Mouse (Mus musculus) forebrain, embryonic 11.5 days (tissue): ENCODE data around the gene Aox1. TPM values are rescaled to one million over a fixed set of nuclear protein-coding genes. Genes with fewer than 3 reads are reported as not detected.

Experiments
- ATAC-seq: fragments of 200-750 bp; cut with Nextera tagmentation; replicated peaks from 2 replicates; pipeline ENCODE4 v1.8.0; 2017; ENCODE audit warnings: moderate TSS enrichment; ENCODE audit not compliant: low FRiP score
- DNase-seq: peaks from one replicate; pipeline ENCODE4 v3.0.0-alpha.2; 2017; ENCODE audit warnings: low spot score
- H3K27ac ChIP-seq: fragments of 300-500 bp; sonication (generic); 2 replicates; pipeline ENCODE4 v1.5.1; 2014; ENCODE audit warnings: low read depth, low read length
- H3K27me3 ChIP-seq: fragments of 300-500 bp; sonication (generic); 2 replicates; pipeline ENCODE4 v1.6.1; 2014; ENCODE audit warnings: mild to moderate bottlenecking, low read length, mixed read lengths; ENCODE audit not compliant: control insufficient read depth, insufficient read depth
- H3K36me3 ChIP-seq: fragments of 300-500 bp; sonication (generic); 2 replicates; pipeline ENCODE4 v1.6.1; 2014; ENCODE audit warnings: mild to moderate bottlenecking, low read length, moderate library complexity, mixed read lengths; ENCODE audit not compliant: control insufficient read depth, insufficient read depth
- H3K4me1 ChIP-seq: fragments of 300-500 bp; sonication (generic); replicated peaks from 2 replicates; pipeline ENCODE4 v1.6.1; 2014; ENCODE audit warnings: low read length, mixed read lengths; ENCODE audit not compliant: control insufficient read depth, insufficient read depth
- H3K4me2 ChIP-seq: fragments of 300-500 bp; sonication (generic); 2 replicates; pipeline ENCODE4 v1.6.1; 2014; ENCODE audit warnings: low read depth, mild to moderate bottlenecking, low read length, moderate library complexity, mixed read lengths; ENCODE audit not compliant: severe bottlenecking
- H3K4me3 ChIP-seq: fragments of 300-500 bp; sonication (generic); 2 replicates; pipeline ENCODE4 v1.5.1; 2014; ENCODE audit warnings: low read depth, low read length
- H3K9ac ChIP-seq: fragments of 300-500 bp; sonication (generic); 2 replicates; pipeline ENCODE4 v1.6.1; 2014; ENCODE audit warnings: low read length
- H3K9me3 ChIP-seq: fragments of 300-500 bp; sonication (generic); 2 replicates; pipeline ENCODE4 v1.6.1; 2016; ENCODE audit warnings: low read length, mixed read lengths; ENCODE audit not compliant: control insufficient read depth
- WGBS: fragments of 180-500 bp; shearing (Covaris S2); extraction: QIAGEN DNeasy Blood & Tissue Kit; methylation state at CpG from one replicate; pipeline ENCODE4 v1.1.7; 2014; 5-methylcytosine and 5-hydroxymethylcytosine counted together
- polyA plus RNA-seq: library from polyadenylated mRNA; unstranded; fragments of >200 nt; fragmentation: Nextera tagmentation; extraction: Ambion mirVana; gene quantifications from 2 replicates; pipeline ENCODE4 v1.2.1, GENCODE M21; 2014

The Aox1 gene
- polyA plus RNA-seq, 1 experiment from 2014 or later: 0.16 TPM

- ATAC-seq: no peak
- 91% methylated on average over 11 of the region's 11 CpGs for WGBS
- no peak overlapping the region for H3K27ac ChIP-seq
Measured at GRCm38 (mm10) chr1:58055598-58055997, 25.9 kb downstream of the Aox1 start.

GRCm38 (mm10) chr1:58056074-58056807 lies 26.5 kb downstream of the Aox1 start:
- 85% methylated on average over 13 of the region's 13 CpGs for WGBS
- ATAC-seq (no peak), DNase-seq (no peak)
- H3K4me3 ChIP-seq: no peak overlapping the region
- H3K9me3 ChIP-seq: no peaks in the 10 kb centered on the region
- 0 out of 2 replicates have a peak, but pooled peaks cover 1% of the 10 kb centered on the region for H3K4me1 ChIP-seq
- H3K9ac ChIP-seq: no peak overlapping the region
- no peaks in the 10 kb centered on the region for H3K27me3 ChIP-seq
- H3K27ac ChIP-seq: no peak overlapping the region
- H3K36me3 ChIP-seq: no peaks in the 10 kb centered on the region
- H3K4me2 ChIP-seq: no peak overlapping the region

More at GRCm38 (mm10) chr1:58055598-58055997, 25.9 kb downstream of the Aox1 start:
- H3K4me3 ChIP-seq: no peak overlapping the region
- no peaks in the 10 kb centered on the region for H3K36me3 ChIP-seq
- no peak overlapping the region for H3K4me2 ChIP-seq
- no peak overlapping the region for H3K9ac ChIP-seq
- no peak for DNase-seq
- 0 out of 2 replicates have a peak, but pooled peaks cover 1% of the 10 kb centered on the region for H3K4me1 ChIP-seq
- H3K27me3 ChIP-seq: no peaks in the 10 kb centered on the region
- no peaks in the 10 kb centered on the region for H3K9me3 ChIP-seq

GRCm38 (mm10) chr1:58056939-58057338 lies 27.2 kb downstream of the Aox1 start:
- H3K27ac ChIP-seq: no peak overlapping the region
- H3K4me2 ChIP-seq: no peak overlapping the region
- H3K36me3 ChIP-seq: no peaks in the 10 kb centered on the region
- WGBS: 89% methylated on average over 11 of the region's 11 CpGs
- H3K9me3 ChIP-seq: no peaks in the 10 kb centered on the region
- H3K9ac ChIP-seq: no peak overlapping the region
- H3K4me1 ChIP-seq: 0 out of 2 replicates have a peak, but pooled peaks cover 1% of the 10 kb centered on the region
- DNase-seq (no peak), ATAC-seq (no peak)
- no peaks in the 10 kb centered on the region for H3K27me3 ChIP-seq
- H3K4me3 ChIP-seq: no peak overlapping the region

GRCm38 (mm10) chr1:58058846-58059245 lies 29.1 kb downstream of the Aox1 start:
- Histone ChIP-seq H3K9me3 (no peaks in the 10 kb centered on the region), H3K4me3 (no peak overlapping the region), H3K36me3 (no peaks in the 10 kb centered on the region), H3K27me3 (no peaks in the 10 kb centered on the region), H3K4me2 (no peak overlapping the region), H3K9ac (no peak overlapping the region), H3K27ac (no peak overlapping the region), H3K4me1 (0 out of 2 replicates have a peak, but pooled peaks cover 1% of the 10 kb centered on the region)
- no peak for ATAC-seq
- 96% methylated on average over 4 of the region's 4 CpGs for WGBS
- DNase-seq: no peak

- H3K4me2 ChIP-seq: no peak overlapping the region
- H3K9ac ChIP-seq: no peak overlapping the region
- ATAC-seq (no peak), DNase-seq (no peak)
- WGBS: 91% methylated on average over 7 of the region's 7 CpGs
- H3K27me3 ChIP-seq: no peaks in the 10 kb centered on the region
- H3K27ac ChIP-seq: no peak overlapping the region
- no peaks in the 10 kb centered on the region for H3K9me3 ChIP-seq
- H3K4me3 ChIP-seq: no peak overlapping the region
- no peaks in the 10 kb centered on the region for H3K4me1 ChIP-seq
- no peaks in the 10 kb centered on the region for H3K36me3 ChIP-seq
Measured at GRCm38 (mm10) chr1:58062131-58062530, 32.4 kb downstream of the Aox1 start.

- ATAC-seq: no peak
- Histone ChIP-seq H3K4me1 (no peaks in the 10 kb centered on the region), H3K27ac (no peak overlapping the region), H3K4me2 (no peak overlapping the region), H3K9ac (no peak overlapping the region), H3K9me3 (no peaks in the 10 kb centered on the region), H3K36me3 (no peaks in the 10 kb centered on the region), H3K4me3 (no peak overlapping the region), H3K27me3 (no peaks in the 10 kb centered on the region)
- WGBS: 90% methylated on average over 5 of the region's 5 CpGs
- DNase-seq: no peak
Measured at GRCm38 (mm10) chr1:58065151-58065550, 35.4 kb downstream of the Aox1 start.

- WGBS: 76% methylated on average over 3 of the region's 3 CpGs
- Histone ChIP-seq H3K36me3 (no peaks in the 10 kb centered on the region), H3K9me3 (no peaks in the 10 kb centered on the region), H3K9ac (no peak overlapping the region), H3K4me3 (no peak overlapping the region), H3K4me1 (no peaks in the 10 kb centered on the region), H3K4me2 (no peak overlapping the region), H3K27me3 (no peaks in the 10 kb centered on the region), H3K27ac (no peak overlapping the region)
- DNase-seq (no peak), ATAC-seq (no peak)
Measured at GRCm38 (mm10) chr1:58065606-58066005, 35.9 kb downstream of the Aox1 start.

GRCm38 (mm10) chr1:58069181-58069580 lies 39.5 kb downstream of the Aox1 start:
- H3K36me3 ChIP-seq: no peaks in the 10 kb centered on the region
- no peak overlapping the region for H3K9ac ChIP-seq
- no peaks in the 10 kb centered on the region for H3K9me3 ChIP-seq
- no peak for DNase-seq
- no peak overlapping the region for H3K27ac ChIP-seq
- H3K4me2 ChIP-seq: no peak overlapping the region
- no peak overlapping the region for H3K4me3 ChIP-seq
- no peaks in the 10 kb centered on the region for H3K4me1 ChIP-seq
- no peaks in the 10 kb centered on the region for H3K27me3 ChIP-seq
- WGBS: 92% methylated on average over 6 of the region's 6 CpGs
- no peak for ATAC-seq

GRCm38 (mm10) chr1:58070091-58070490 lies 40.4 kb downstream of the Aox1 start:
- ATAC-seq: no peak
- no peak for DNase-seq
- Histone ChIP-seq H3K4me1 (no peaks in the 10 kb centered on the region), H3K4me3 (no peak overlapping the region), H3K4me2 (no peak overlapping the region), H3K27ac (no peak overlapping the region), H3K9ac (no peak overlapping the region), H3K9me3 (no peaks in the 10 kb centered on the region), H3K36me3 (no peaks in the 10 kb centered on the region), H3K27me3 (no peaks in the 10 kb centered on the region)
- 94% methylated on average over 11 of the region's 11 CpGs for WGBS
